Mouse (Mus musculus) limb, embryonic 11.5 days (tissue): ENCODE data around the gene Gxylt2. TPM values are rescaled to one million over a fixed set of nuclear protein-coding genes. Genes with fewer than 3 reads are reported as not detected.

Experiments
- ATAC-seq: fragments of 200-750 bp; cut with Nextera tagmentation; 2 replicates; pipeline ENCODE4 v1.8.0; 2017; ENCODE audit warnings: low read depth; ENCODE audit not compliant: insufficient number of reproducible peaks, low FRiP score, low TSS enrichment
- DNase-seq: peaks from one replicate; pipeline ENCODE4 v3.0.0-alpha.2; 2015; ENCODE audit warnings: low spot score
- H3K27ac ChIP-seq: fragments of 300-500 bp; sonication (generic); replicated peaks from 2 replicates; pipeline ENCODE4 v1.5.1; 2014; ENCODE audit warnings: low read depth, mild to moderate bottlenecking, low read length
- H3K27me3 ChIP-seq: fragments of 300-500 bp; sonication (generic); 2 replicates; pipeline ENCODE4 v1.6.1; 2014; ENCODE audit warnings: mild to moderate bottlenecking, low read length, mixed read lengths; ENCODE audit not compliant: control insufficient read depth, insufficient read depth
- H3K36me3 ChIP-seq: fragments of 300-500 bp; sonication (generic); 2 replicates; pipeline ENCODE4 v1.6.1; 2014; ENCODE audit warnings: mild to moderate bottlenecking, low read length, moderate library complexity, mixed read lengths; ENCODE audit not compliant: control insufficient read depth, insufficient read depth
- H3K4me1 ChIP-seq: fragments of 300-500 bp; sonication (generic); 2 replicates; pipeline ENCODE4 v1.6.1; 2014; ENCODE audit warnings: low read length, mixed read lengths; ENCODE audit not compliant: control insufficient read depth, insufficient read depth
- H3K4me2 ChIP-seq: fragments of 300-500 bp; sonication (generic); 2 replicates; pipeline ENCODE4 v1.6.1; 2014; ENCODE audit warnings: low read depth, mild to moderate bottlenecking, moderate library complexity; ENCODE audit not compliant: severe bottlenecking
- H3K4me3 ChIP-seq: fragments of 300-500 bp; sonication (generic); 2 replicates; pipeline ENCODE4 v1.5.1; 2014; ENCODE audit warnings: low read depth, low read length
- H3K9ac ChIP-seq: fragments of 300-500 bp; sonication (generic); 2 replicates; pipeline ENCODE4 v1.6.1; 2014; ENCODE audit warnings: mild to moderate bottlenecking, low read length
- H3K9me3 ChIP-seq: fragments of 300-500 bp; sonication (generic); 2 replicates; pipeline ENCODE4 v1.6.1; 2016; ENCODE audit warnings: low read length; ENCODE audit not compliant: control insufficient read depth
- WGBS: fragments of 180-500 bp; shearing (Covaris S2); extraction: QIAGEN DNeasy Blood & Tissue Kit; methylation state at CpG from one replicate; pipeline ENCODE4 v1.1.7; 2014; 5-methylcytosine and 5-hydroxymethylcytosine counted together
- polyA plus RNA-seq: library from polyadenylated mRNA; unstranded; fragments of >200 nt; fragmentation: Nextera tagmentation; extraction: Ambion mirVana; gene quantifications from 2 replicates; pipeline ENCODE4 v1.2.1, GENCODE M21; 2014

Gene Gxylt2
- polyA plus RNA-seq, 1 experiment from 2014 or later = 5.2 TPM

GRCm38 (mm10) chr6:100831188-100831587 is 126.7 kb downstream of the Gxylt2 start:
- Histone ChIP-seq H3K9me3 (no peaks in the 10 kb centered on the region), H3K36me3 (peaks cover 12% of the 10 kb centered on the region), H3K9ac (no peak overlapping the region), H3K4me1 (peaks cover 2% of the 10 kb centered on the region; the same call in 1 of the 2 replicates), H3K4me3 (no peak overlapping the region), H3K27ac (no peak overlapping the region), H3K27me3 (no peaks in the 10 kb centered on the region), H3K4me2 (no peak overlapping the region)
- DNase-seq (no peak), ATAC-seq (no peak)
- 86% methylated on average over 3 of the region's 3 CpGs for WGBS

- DNase-seq (no peak), ATAC-seq (no peak)
- Histone ChIP-seq H3K4me1 (peaks cover 2% of the 10 kb centered on the region; the same call in 1 of the 2 replicates), H3K27me3 (no peaks in the 10 kb centered on the region), H3K9me3 (no peaks in the 10 kb centered on the region), H3K36me3 (peaks cover 15% of the 10 kb centered on the region), H3K4me2 (no peak overlapping the region), H3K27ac (no peak overlapping the region), H3K4me3 (no peak overlapping the region), H3K9ac (no peak overlapping the region)
- 91% methylated on average over 6 of the region's 6 CpGs for WGBS
These were observed 127.2 kb downstream of the Gxylt2 start for GRCm38 (mm10) chr6:100831751-100832150.

DNA sequence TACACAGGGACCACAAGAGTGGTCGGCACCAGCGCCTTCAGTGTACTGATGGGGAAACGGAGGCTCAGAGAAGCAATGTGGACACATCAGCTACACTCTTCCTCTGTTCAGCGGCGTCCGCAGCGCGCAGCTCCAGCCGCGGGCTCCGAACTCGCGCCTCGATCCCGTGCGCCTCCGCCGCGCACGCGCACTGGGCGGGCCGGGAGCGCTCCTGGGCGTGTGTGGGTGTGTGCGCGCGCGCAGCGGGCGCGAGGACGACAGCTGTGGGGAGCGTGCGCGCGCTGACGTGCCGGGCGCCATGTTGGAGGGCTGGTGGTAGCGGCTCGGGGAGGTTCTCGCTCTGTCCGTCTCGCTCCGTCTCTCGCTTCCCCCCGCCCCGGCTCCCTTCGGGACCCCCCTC is 128.8 kb downstream of the Gxylt2 start, which contains the start of gene Ppp4r2:
Gene Ppp4r2, plus strand, starts transcription at position 268 of the 400 bp plus-strand sequence.
- ATAC-seq = peak; percentile 92

DNA sequence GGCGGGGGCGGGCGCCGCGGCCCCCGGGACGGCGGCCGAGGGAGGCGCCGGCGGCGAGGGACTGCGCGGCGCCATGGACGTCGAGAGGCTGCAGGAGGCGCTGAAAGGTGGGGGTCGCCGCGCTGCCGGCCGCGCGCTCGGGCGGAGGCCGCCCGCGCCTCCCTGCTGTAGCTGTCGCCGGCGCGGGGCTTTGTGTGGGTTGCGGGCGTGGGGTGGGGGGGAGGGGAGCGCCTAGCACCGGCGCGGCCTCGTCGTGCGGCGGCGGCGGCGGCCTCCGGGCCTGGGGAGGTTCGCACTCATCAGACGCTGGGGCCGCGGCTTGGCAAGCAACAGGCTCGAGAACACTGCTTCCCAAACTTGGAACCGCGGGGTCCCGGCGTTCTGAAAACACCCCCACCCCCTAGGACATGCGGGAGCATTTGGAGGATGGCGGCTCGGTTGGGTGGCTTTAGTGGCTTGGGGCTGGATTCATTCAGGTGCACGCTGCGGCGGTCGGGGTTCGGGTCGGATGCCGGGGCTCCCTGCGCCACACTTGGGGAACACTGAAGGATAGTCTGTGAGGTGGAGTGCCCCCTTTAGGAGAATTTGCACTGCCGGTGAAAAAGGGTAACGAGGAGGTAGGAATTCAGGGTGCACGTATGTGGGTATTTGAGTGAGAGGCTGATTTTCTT is 129.4 kb downstream of the Gxylt2 start:
- peak overlapping the region; percentile 82 for H3K4me3 ChIP-seq
- no peaks in the 10 kb centered on the region for H3K9me3 ChIP-seq
- peak overlapping the region; percentile 90 for H3K9ac ChIP-seq
- under 1% methylated on average over 48 of the region's 72 CpGs for WGBS
- peak overlapping the region; percentile 38 for H3K4me2 ChIP-seq
- peak; percentile 77 for DNase-seq
- no peaks in the 10 kb centered on the region for H3K27me3 ChIP-seq
- H3K4me1 ChIP-seq = peaks cover 2% of the 10 kb centered on the region; the same call in 1 of the 2 replicates
- peaks cover 18% of the 10 kb centered on the region for H3K36me3 ChIP-seq
- H3K27ac ChIP-seq = peak overlapping the region; percentile 87
- ATAC-seq = peak; percentile 88

More for the DNA sequence above, 128.8 kb downstream of the Gxylt2 start, which contains the start of gene Ppp4r2:
- Histone ChIP-seq H3K36me3 (peaks cover 17% of the 10 kb centered on the region), H3K9ac (peak within 1 kb of the TSS; percentile 90), H3K4me1 (peaks cover 2% of the 10 kb centered on the region; the same call in 1 of the 2 replicates), H3K27ac (peak within 1 kb of the TSS; percentile 87), H3K4me2 (peak within 1 kb of the TSS; percentile 38), H3K27me3 (no peaks in the 10 kb centered on the region), H3K9me3 (no peaks in the 10 kb centered on the region), H3K4me3 (peak within 1 kb of the TSS; percentile 82)
- under 1% methylated on average over 40 of the region's 50 CpGs for WGBS
- DNase-seq = peak; percentile 94

- H3K27ac ChIP-seq = no peak overlapping the region
- H3K4me3 ChIP-seq = peak overlapping the region; percentile 82
- H3K4me1 ChIP-seq = peaks cover 2% of the 10 kb centered on the region; the same call in 1 of the 2 replicates
- peak overlapping the region; percentile 38 for H3K4me2 ChIP-seq
- H3K27me3 ChIP-seq = no peaks in the 10 kb centered on the region
- H3K9ac ChIP-seq = peak overlapping the region; percentile 90; the same call in 1 of the 2 replicates
- DNase-seq = no peak
- H3K36me3 ChIP-seq = peaks cover 23% of the 10 kb centered on the region
- ATAC-seq = no peak
- 44% methylated on average over 9 of the region's 9 CpGs for WGBS
- no peaks in the 10 kb centered on the region for H3K9me3 ChIP-seq
These were observed 130.1 kb downstream of the Gxylt2 start for GRCm38 (mm10) chr6:100834489-100835160.

- no peak for ATAC-seq
- H3K4me3 ChIP-seq = no peak overlapping the region
- H3K9me3 ChIP-seq = no peaks in the 10 kb centered on the region
- no peak for DNase-seq
- WGBS = 94% methylated on average over 4 of the region's 4 CpGs
- no peak overlapping the region for H3K9ac ChIP-seq
- H3K27me3 ChIP-seq = no peaks in the 10 kb centered on the region
- H3K36me3 ChIP-seq = peaks cover 17% of the 10 kb centered on the region; the same call in 1 of the 2 replicates
- no peak overlapping the region for H3K27ac ChIP-seq
- H3K4me1 ChIP-seq = no peaks in the 10 kb centered on the region
- H3K4me2 ChIP-seq = no peak overlapping the region
These were observed 140.5 kb downstream of the Gxylt2 start for GRCm38 (mm10) chr6:100845058-100845457.

DNA sequence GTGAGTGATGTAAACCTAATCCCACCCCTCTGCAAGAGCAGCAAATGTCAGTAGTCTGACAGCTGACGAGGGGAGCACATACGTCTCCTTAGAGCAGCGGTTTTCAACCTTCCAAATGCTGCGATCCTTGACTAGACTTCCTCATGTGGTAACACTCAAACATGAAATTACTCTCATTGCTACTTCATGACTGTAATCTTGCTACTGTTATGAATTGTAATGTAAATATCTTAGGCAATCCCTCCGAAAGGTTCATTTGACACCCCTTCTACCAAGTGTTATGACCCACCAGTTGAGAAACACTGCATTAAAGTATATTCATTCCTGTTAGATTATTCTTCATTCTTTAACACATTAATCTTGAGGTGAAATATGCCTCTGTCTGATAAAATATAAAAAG is 142.7 kb downstream of the Gxylt2 start:
- H3K9me3 ChIP-seq = no peaks in the 10 kb centered on the region
- no peak overlapping the region for H3K9ac ChIP-seq
- no peak overlapping the region for H3K4me3 ChIP-seq
- no peak overlapping the region for H3K4me2 ChIP-seq
- no peak for ATAC-seq
- DNase-seq = no peak
- no peaks in the 10 kb centered on the region for H3K4me1 ChIP-seq
- 91% methylated on average over 5 of the region's 5 CpGs for WGBS
- no peaks in the 10 kb centered on the region for H3K27me3 ChIP-seq
- H3K27ac ChIP-seq = no peak overlapping the region
- peaks cover 3% of the 10 kb centered on the region; the same call in 1 of the 2 replicates for H3K36me3 ChIP-seq

DNA sequence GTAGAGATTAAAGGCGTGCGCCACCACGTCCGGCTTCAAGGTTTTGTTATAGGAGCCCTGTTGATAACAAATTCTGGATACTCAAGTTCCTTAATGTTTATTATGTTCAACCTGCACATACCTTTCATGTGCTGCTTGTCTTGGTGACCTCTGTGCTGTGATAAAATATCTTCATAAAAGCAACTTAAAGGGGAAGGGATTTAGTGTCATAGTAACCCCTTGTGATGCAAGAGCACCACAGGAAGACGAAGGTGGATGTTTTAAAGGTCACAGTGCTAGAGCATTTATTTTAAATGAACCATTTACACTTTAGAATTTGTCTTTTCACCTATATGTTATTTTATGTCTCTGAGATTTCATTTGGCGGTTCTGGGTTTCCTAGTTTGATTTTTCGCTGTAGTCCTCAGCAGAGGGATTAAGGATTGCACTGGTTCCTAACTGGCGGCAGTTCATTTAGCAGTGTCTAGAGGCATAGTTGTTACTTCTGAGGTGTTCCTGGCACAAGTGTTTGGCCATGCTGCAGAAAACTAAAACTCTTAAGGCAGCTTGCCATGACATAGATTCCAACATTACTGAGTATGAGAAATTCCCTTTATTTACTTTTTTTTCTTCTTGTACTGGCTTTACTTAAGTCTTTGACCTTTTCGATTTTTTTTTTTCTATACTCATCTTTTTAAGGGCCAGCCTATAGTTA is 144.3 kb downstream of the Gxylt2 start:
- H3K36me3 ChIP-seq = 0 out of 2 replicates have a peak, but pooled peaks cover under 1% of the 10 kb centered on the region
- H3K27ac ChIP-seq = no peak overlapping the region
- no peak for ATAC-seq

More for the DNA sequence above, 144.3 kb downstream of the Gxylt2 start:
- no peaks in the 10 kb centered on the region for H3K9me3 ChIP-seq
- H3K9ac ChIP-seq = no peak overlapping the region
- no peaks in the 10 kb centered on the region for H3K27me3 ChIP-seq
- H3K4me3 ChIP-seq = no peak overlapping the region
- H3K4me2 ChIP-seq = no peak overlapping the region
- no peaks in the 10 kb centered on the region for H3K4me1 ChIP-seq
- DNase-seq = no peak
- WGBS = 89% methylated on average over 9 of the region's 9 CpGs
